Mouse (Mus musculus) liver, embryonic 14.5 days (tissue): ENCODE results near the gene Megf8.

Experiments used
- CTCF ChIP-seq: IDR thresholded peaks from 2 replicates; pipeline ENCODE4 v1.5.1; 2016; ENCODE audit warnings: antibody characterized with exemption, low read depth, control low read depth
- EP300 ChIP-seq: IDR thresholded peaks from 2 replicates; pipeline ENCODE4 v1.6.1; 2016; ENCODE audit warnings: antibody characterized with exemption, low read depth

- TF ChIP-seq CTCF = no peak
- no peak for TF ChIP-seq EP300
Measured at GRCm38 (mm10) chr7:25269029-25269428, 47.9 kb upstream of the Megf8 start.
